Mouse (Mus musculus) spleen, adult 2 months (tissue): Measurements from ENCODE around the gene Gpr137.

Experiments used
- CTCF ChIP-seq: fragments of 200-500 bp; IDR thresholded peaks from 2 replicates; pipeline ENCODE4 v1.5.1; 2011; ENCODE audit warnings: mild to moderate bottlenecking, inconsistent platforms; ENCODE audit not compliant: insufficient read depth, insufficient read length, insufficient replicate concordance; ENCODE audit errors: extremely low read depth
- POLR2A ChIP-seq: fragments of 200-500 bp; IDR thresholded peaks from 2 replicates; pipeline ENCODE4 v1.6.1; 2011; ENCODE audit warnings: low read depth, low read length, inconsistent platforms

DNA sequence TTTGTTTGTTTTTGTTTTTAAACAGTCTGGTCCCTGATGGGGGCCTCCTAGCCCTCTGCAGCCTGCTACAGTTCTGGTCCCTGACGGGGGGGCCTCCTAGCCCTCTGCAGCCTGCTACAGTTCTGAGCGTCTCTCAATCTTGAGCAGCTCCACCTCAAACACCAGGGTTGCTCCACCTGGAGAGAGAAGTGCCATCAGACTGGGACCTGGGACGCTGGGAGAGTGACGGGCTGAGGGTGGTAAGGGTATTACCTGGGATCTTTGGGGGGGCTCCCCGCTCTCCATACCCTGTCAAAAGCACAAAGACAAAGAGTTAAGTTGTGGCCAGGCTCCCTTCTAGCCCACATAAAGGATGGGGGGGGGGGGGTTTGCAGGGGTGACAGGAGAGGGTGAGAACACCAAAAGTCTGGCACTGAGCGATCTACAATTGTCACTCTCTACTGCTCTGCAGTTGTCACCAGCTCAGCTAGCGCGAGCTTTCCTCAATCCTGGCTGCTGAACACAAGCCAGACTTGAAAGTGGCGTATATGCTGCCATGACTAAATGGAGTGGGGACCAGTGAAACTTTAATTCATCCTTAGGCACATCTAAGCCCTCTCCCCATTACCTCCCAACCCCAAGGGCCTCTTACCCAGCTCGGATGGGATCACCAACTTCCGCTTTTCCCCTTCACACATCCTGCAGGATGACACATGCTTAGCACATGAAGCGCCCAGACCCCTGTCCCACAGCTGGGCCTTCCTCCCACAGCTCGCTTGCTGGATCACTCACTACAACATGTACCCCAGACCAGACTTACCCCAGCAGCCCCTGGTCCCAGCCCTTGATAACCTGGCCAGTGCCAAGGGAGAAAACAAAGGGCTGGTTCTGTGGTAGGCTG, 35.7 kb upstream of the Gpr137 start:
- TF ChIP-seq CTCF (no peak), POLR2A (no peak)
